Mouse (Mus musculus): ENCODE data around the gene Idi1. TPM values are rescaled to one million over a fixed set of nuclear protein-coding genes. Genes with fewer than 3 reads are reported as not detected.

Idi1 gene
- polyA plus RNA-seq (2014; fragmentation: Illumina TruSeq; extraction: RNeasy Lipid Tissue Mini Kit (QIAGEN cat#74804); ENCODE audit: insufficient read depth, low read depth, low replicate concordance): 58.0 TPM

DNA sequence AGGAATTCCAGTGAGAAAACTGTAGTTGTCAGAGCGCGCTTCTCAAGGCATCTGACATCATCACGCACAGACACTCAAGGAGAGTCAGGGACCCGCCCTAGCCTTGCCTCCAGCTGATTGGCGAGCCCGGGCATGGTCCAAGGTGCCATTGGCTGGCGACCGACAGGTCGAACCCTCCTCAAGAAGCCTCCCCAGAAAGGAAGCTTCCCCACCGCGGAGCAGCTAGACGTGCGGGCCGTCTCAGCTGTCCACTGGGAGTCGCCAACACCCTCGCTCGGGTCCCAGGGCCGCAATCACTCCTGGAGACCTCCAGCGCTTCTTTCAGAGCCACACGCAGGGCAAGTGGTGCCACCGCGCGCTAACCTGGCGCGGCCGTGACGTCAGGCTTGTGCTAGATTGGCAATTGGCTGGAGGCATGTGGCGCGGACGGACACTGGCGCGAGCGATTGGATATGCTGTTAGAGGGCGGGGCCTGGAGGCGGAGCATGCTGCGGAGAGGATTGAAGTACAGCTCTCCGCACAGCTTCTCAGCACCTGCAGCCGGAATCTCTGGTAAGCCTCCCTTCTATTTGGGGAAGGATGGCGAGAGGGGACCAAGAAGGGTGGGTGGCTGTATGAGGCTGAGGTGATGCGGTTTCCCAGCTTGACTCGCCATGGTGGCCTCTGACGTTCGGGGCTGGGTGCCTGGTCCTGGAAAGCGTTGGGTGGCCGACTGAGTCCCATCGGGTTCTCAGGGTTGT, at the start of gene Idi1:
Gene Idi1, plus strand, starts transcription at position 57 of the 740 bp plus-strand sequence.

DNA sequence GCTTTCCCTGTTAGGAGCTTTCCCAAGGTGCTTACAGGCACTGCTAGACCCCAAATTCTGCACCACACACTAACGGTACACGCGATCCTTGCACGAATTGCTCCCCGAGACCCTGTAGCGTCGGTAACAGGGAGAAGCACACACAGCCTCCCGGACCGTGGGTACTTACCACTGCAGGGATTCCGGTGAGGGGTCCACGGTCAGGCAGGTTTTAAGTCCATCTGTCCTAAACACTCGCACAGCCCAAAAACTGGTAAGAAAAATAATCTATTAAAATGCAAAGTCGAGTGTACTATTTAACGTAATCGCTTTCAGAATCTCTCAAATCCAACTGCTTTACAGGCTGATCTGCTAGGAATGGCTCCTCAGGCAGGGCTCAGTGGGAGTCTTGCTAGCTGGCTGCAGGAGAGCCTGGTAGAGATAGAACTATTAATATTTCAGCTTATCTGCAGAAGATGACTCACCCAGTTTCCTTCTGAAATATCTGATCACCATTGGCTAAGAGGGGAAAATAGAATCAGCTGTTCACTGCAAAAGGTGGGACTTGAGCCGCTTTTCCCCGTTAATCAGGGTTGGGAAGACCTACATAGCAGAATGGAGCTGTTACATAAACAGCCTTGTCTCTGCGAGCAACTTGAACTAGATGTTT, 13.9 kb upstream of the Idi1 start, which contains the start of gene Wdr37:
Gene Wdr37, minus strand, starts transcription at position 596 of the 649 bp plus-strand sequence.

Other genes with a start within 250 kb of the Idi1 start
- 11.5 TPM for gene Wdr37, start 13.6 kb upstream of the Idi1 start, polyA plus RNA-seq (2014; fragmentation: Illumina TruSeq; extraction: RNeasy Lipid Tissue Mini Kit (QIAGEN cat#74804); ENCODE audit: insufficient read depth, low read depth, low replicate concordance)
- gene Gm9745, start 62.7 kb downstream of the Idi1 start, polyA plus RNA-seq (2014; fragmentation: Illumina TruSeq; extraction: RNeasy Lipid Tissue Mini Kit (QIAGEN cat#74804); ENCODE audit: insufficient read depth, low read depth, low replicate concordance): not detected
- not detected for gene Idi2, start 67.4 kb downstream of the Idi1 start, polyA plus RNA-seq (2014; fragmentation: Illumina TruSeq; extraction: RNeasy Lipid Tissue Mini Kit (QIAGEN cat#74804); ENCODE audit: insufficient read depth, low read depth, low replicate concordance)
- gene Gtpbp4, start 110.6 kb downstream of the Idi1 start, polyA plus RNA-seq (2014; fragmentation: Illumina TruSeq; extraction: RNeasy Lipid Tissue Mini Kit (QIAGEN cat#74804); ENCODE audit: insufficient read depth, low read depth, low replicate concordance): 22.9 TPM
- gene Larp4b, start 208.4 kb downstream of the Idi1 start, polyA plus RNA-seq (2014; fragmentation: Illumina TruSeq; extraction: RNeasy Lipid Tissue Mini Kit (QIAGEN cat#74804); ENCODE audit: insufficient read depth, low read depth, low replicate concordance): 18.3 TPM

Measured in lung, adult 10 weeks (tissue).